Mouse (Mus musculus) heart, embryonic 10.5 days (tissue): ENCODE measurements around the gene Ggct. TPM values are rescaled to one million over a fixed set of nuclear protein-coding genes. Genes with fewer than 3 reads are reported as not detected.

Source experiments
- DNase-seq: peaks from one replicate; pipeline ENCODE4 v3.0.0-alpha.2; 2017; ENCODE audit warnings: low spot score
- H3K27ac ChIP-seq: fragments of 300-500 bp; sonication (generic); 2 replicates; pipeline ENCODE4 v1.5.1; 2016; ENCODE audit warnings: mild to moderate bottlenecking
- H3K27me3 ChIP-seq: fragments of 300-500 bp; sonication (generic); 2 replicates; pipeline ENCODE4 v1.6.1; 2016; ENCODE audit warnings: mild to moderate bottlenecking; ENCODE audit not compliant: poor library complexity, insufficient read depth, severe bottlenecking
- H3K36me3 ChIP-seq: fragments of 300-500 bp; sonication (generic); 2 replicates; pipeline ENCODE4 v1.6.1; 2016; ENCODE audit warnings: mild to moderate bottlenecking, moderate library complexity
- H3K4me1 ChIP-seq: fragments of 300-500 bp; sonication (generic); 2 replicates; pipeline ENCODE4 v1.6.1; 2016; ENCODE audit warnings: mild to moderate bottlenecking
- H3K4me3 ChIP-seq: fragments of 300-500 bp; sonication (generic); 2 replicates; pipeline ENCODE4 v1.5.1; 2016; ENCODE audit warnings: mild to moderate bottlenecking, moderate library complexity
- H3K9me3 ChIP-seq: fragments of 300-500 bp; sonication (generic); 2 replicates; pipeline ENCODE4 v1.6.1; 2016; ENCODE audit warnings: mild to moderate bottlenecking, moderate library complexity
- WGBS: fragments of 180-500 bp; shearing (Covaris S2); methylation state at CpG from one replicate; pipeline ENCODE4 v1.1.7; 2016; 5-methylcytosine and 5-hydroxymethylcytosine counted together
- polyA plus RNA-seq: library from polyadenylated mRNA; unstranded; fragments of >200 nt; fragmentation: Nextera tagmentation; extraction: Ambion mirVana; gene quantifications from 2 replicates; pipeline ENCODE4 v1.2.1, GENCODE M21; 2016

Gene Ggct
- polyA plus RNA-seq, 1 experiment from 2014 or later: 8.3 TPM

- Histone ChIP-seq H3K9me3 (no peaks in the 10 kb centered on the region), H3K4me3 (no peak overlapping the region), H3K27me3 (peaks cover 48% of the 10 kb centered on the region), H3K36me3 (no peaks in the 10 kb centered on the region; the same call in 1 of the 2 replicates), H3K27ac (no peak overlapping the region), H3K4me1 (peaks cover 20% of the 10 kb centered on the region)
- WGBS: 88% methylated on average over 6 of the region's 6 CpGs
- DNase-seq: no peak
Measured at GRCm38 (mm10) chr6:54941149-54941548, 51.6 kb downstream of the Ggct start.

- 82% methylated on average over 7 of the region's 7 CpGs for WGBS
- Histone ChIP-seq H3K4me1 (peaks cover 20% of the 10 kb centered on the region), H3K9me3 (no peaks in the 10 kb centered on the region), H3K27me3 (peaks cover 44% of the 10 kb centered on the region), H3K27ac (no peak overlapping the region), H3K36me3 (no peaks in the 10 kb centered on the region; the same call in 1 of the 2 replicates), H3K4me3 (no peak overlapping the region)
- DNase-seq: no peak
Measured at GRCm38 (mm10) chr6:54940126-54940525, 52.6 kb downstream of the Ggct start.

GRCm38 (mm10) chr6:54939631-54940030 lies 53.1 kb downstream of the Ggct start:
- no peaks in the 10 kb centered on the region; the same call in 1 of the 2 replicates for H3K36me3 ChIP-seq
- WGBS: 57% methylated on average over 4 of the region's 4 CpGs
- no peak overlapping the region for H3K4me3 ChIP-seq
- DNase-seq: no peak
- no peak overlapping the region for H3K27ac ChIP-seq
- no peaks in the 10 kb centered on the region for H3K9me3 ChIP-seq
- H3K27me3 ChIP-seq: peaks cover 39% of the 10 kb centered on the region
- peaks cover 21% of the 10 kb centered on the region for H3K4me1 ChIP-seq

GRCm38 (mm10) chr6:54936496-54936895 lies 56.3 kb downstream of the Ggct start:
- no peak for DNase-seq
- Histone ChIP-seq H3K27ac (no peak overlapping the region), H3K36me3 (no peaks in the 10 kb centered on the region; the same call in 1 of the 2 replicates), H3K4me1 (peaks cover 22% of the 10 kb centered on the region), H3K27me3 (peaks cover 7% of the 10 kb centered on the region), H3K9me3 (no peaks in the 10 kb centered on the region), H3K4me3 (no peak overlapping the region)
- whole genome bisulfite sequencing: 61% methylated on average over 2 of the region's 2 CpGs

GRCm38 (mm10) chr6:54934930-54935329 lies 57.8 kb downstream of the Ggct start:
- no peak overlapping the region for H3K27ac ChIP-seq
- no peak overlapping the region for H3K4me3 ChIP-seq
- H3K27me3 ChIP-seq: peaks cover 4% of the 10 kb centered on the region; the same call in 1 of the 2 replicates
- peak; percentile 67 for DNase-seq
- 69% methylated on average over 5 of the region's 5 CpGs for WGBS
- H3K9me3 ChIP-seq: no peaks in the 10 kb centered on the region
- no peaks in the 10 kb centered on the region; the same call in 1 of the 2 replicates for H3K36me3 ChIP-seq
- H3K4me1 ChIP-seq: peaks cover 17% of the 10 kb centered on the region

GRCm38 (mm10) chr6:54934313-54934712 lies 58.4 kb downstream of the Ggct start:
- H3K36me3 ChIP-seq: no peaks in the 10 kb centered on the region; the same call in 1 of the 2 replicates
- 0 out of 2 replicates have a peak, but pooled peaks cover 4% of the 10 kb centered on the region for H3K27me3 ChIP-seq
- H3K27ac ChIP-seq: no peak overlapping the region
- H3K4me1 ChIP-seq: peaks cover 17% of the 10 kb centered on the region
- no peaks in the 10 kb centered on the region for H3K9me3 ChIP-seq
- H3K4me3 ChIP-seq: no peak overlapping the region
- WGBS: 56% methylated on average over 8 of the region's 8 CpGs
- peak; percentile 75 for DNase-seq

- peaks cover 17% of the 10 kb centered on the region for H3K4me1 ChIP-seq
- 62% methylated on average over 3 of the region's 3 CpGs for WGBS
- H3K36me3 ChIP-seq: no peaks in the 10 kb centered on the region; the same call in 1 of the 2 replicates
- DNase-seq: peak; percentile 58
- H3K4me3 ChIP-seq: no peak overlapping the region
- H3K27ac ChIP-seq: no peak overlapping the region
- no peaks in the 10 kb centered on the region for H3K9me3 ChIP-seq
- 0 out of 2 replicates have a peak, but pooled peaks cover under 1% of the 10 kb centered on the region for H3K27me3 ChIP-seq
Measured at GRCm38 (mm10) chr6:54933866-54934265, 58.9 kb downstream of the Ggct start.

GRCm38 (mm10) chr6:54933216-54933615 lies 59.5 kb downstream of the Ggct start:
- peak; percentile 74 for DNase-seq
- WGBS: 78% methylated on average over 5 of the region's 5 CpGs

More at GRCm38 (mm10) chr6:54933216-54933615, 59.5 kb downstream of the Ggct start:
- no peak overlapping the region for H3K4me3 ChIP-seq
- peaks cover 17% of the 10 kb centered on the region for H3K4me1 ChIP-seq
- H3K27ac ChIP-seq: no peak overlapping the region
- H3K36me3 ChIP-seq: no peaks in the 10 kb centered on the region; the same call in 1 of the 2 replicates
- no peaks in the 10 kb centered on the region for H3K9me3 ChIP-seq
- no peaks in the 10 kb centered on the region for H3K27me3 ChIP-seq

Other genes starting within 250 kb of the Ggct start
- 2.1 and 2.9 TPM in 2 replicates for gene Znrf2, start 176.0 kb downstream of the Ggct start, polyA plus RNA-seq
- gene Nod1, start 20.3 kb downstream of the Ggct start, polyA plus RNA-seq: 3.6 and 3.8 TPM in 2 replicates
- gene Gars, start 45.1 kb upstream of the Ggct start, polyA plus RNA-seq: 220 and 246 TPM in 2 replicates
- gene Crhr2, start 140.1 kb upstream of the Ggct start, polyA plus RNA-seq: 2.4 and 5.0 TPM in 2 replicates
- gene Inmt, start 182.1 kb upstream of the Ggct start, polyA plus RNA-seq: 0.20 TPM in 1 of 2 replicates, not detected in the other
- 7.7 and 9.7 TPM in 2 replicates for gene Mindy4, start 210.4 kb upstream of the Ggct start, polyA plus RNA-seq